Mouse (Mus musculus) liver, embryonic 14.5 days (tissue): ENCODE data around the gene Zfpl1. TPM values are rescaled to one million over a fixed set of nuclear protein-coding genes. Genes with fewer than 3 reads are reported as not detected.

ENCODE experiments used
- ATAC-seq: fragments of 200-750 bp; cut with Nextera tagmentation; 2 replicates; pipeline ENCODE4 v1.8.0; 2017; ENCODE audit warnings: moderate number of reproducible peaks, mild to moderate bottlenecking, moderate library complexity; ENCODE audit not compliant: insufficient read depth
- DNase-seq, 3 experiments: peaks; one replicate each; pipeline ENCODE4 v3.0.0-alpha.2; 2012 to 2013; ENCODE audit warnings: low read depth in 3 of 3, low spot score in 3 of 3
- H3K27ac ChIP-seq: fragments of 300-500 bp; sonication (generic); 2 replicates; pipeline ENCODE4 v1.5.1; 2014; ENCODE audit warnings: moderate library complexity, mild to moderate bottlenecking, control low read depth, inconsistent platforms
- H3K27me3 ChIP-seq: fragments of 300-500 bp; sonication (generic); 2 replicates; pipeline ENCODE4 v1.6.1; 2014; ENCODE audit warnings: mild to moderate bottlenecking, low read length, moderate library complexity; ENCODE audit not compliant: control insufficient read depth, insufficient read depth
- H3K36me3 ChIP-seq: fragments of 300-500 bp; sonication (generic); replicated peaks from 2 replicates; pipeline ENCODE4 v1.6.1; 2014; ENCODE audit warnings: low read depth; ENCODE audit not compliant: control insufficient read depth, insufficient read depth
- H3K4me1 ChIP-seq, 2 experiments: fragments of 200-500 bp in 1 of 2; fragments of 300-500 bp in 1 of 2; sonication (generic) in 1 of 2; replicated peaks; 2 replicates each; pipeline ENCODE4 v1.6.1; 2012 to 2014; ENCODE audit warnings: antibody characterized with exemption in 1 of 2, inconsistent platforms in 1 of 2, low read length in 1 of 2; ENCODE audit not compliant: control insufficient read depth in 2 of 2, insufficient read depth in 2 of 2
- H3K4me2 ChIP-seq: fragments of 300-500 bp; sonication (generic); 2 replicates; pipeline ENCODE4 v1.6.1; 2014; ENCODE audit warnings: low read depth, mild to moderate bottlenecking, control low read depth, moderate library complexity
- H3K4me3 ChIP-seq, 2 experiments: fragments of 200-500 bp in 1 of 2; fragments of 300-500 bp in 1 of 2; sonication (generic) in 1 of 2; 2 replicates each; pipeline ENCODE4 v1.5.1; 2012 to 2014; ENCODE audit warnings: low read depth in 2 of 2, low read length in 2 of 2, mild to moderate bottlenecking in 2 of 2, control low read depth in 1 of 2, inconsistent platforms in 1 of 2, moderate library complexity in 1 of 2; ENCODE audit not compliant: insufficient read depth in 1 of 2
- H3K9ac ChIP-seq: fragments of 300-500 bp; sonication (generic); replicated peaks from 2 replicates; pipeline ENCODE4 v1.6.1; 2014; ENCODE audit warnings: mild to moderate bottlenecking, control low read depth, moderate library complexity
- H3K9me3 ChIP-seq: fragments of 300-500 bp; sonication (generic); 2 replicates; pipeline ENCODE4 v1.6.1; 2016; ENCODE audit warnings: low read length, mixed read lengths; ENCODE audit not compliant: control insufficient read depth
- CTCF ChIP-seq: IDR thresholded peaks from 2 replicates; pipeline ENCODE4 v1.5.1; 2016; ENCODE audit warnings: antibody characterized with exemption, low read depth, control low read depth
- EP300 ChIP-seq: IDR thresholded peaks from 2 replicates; pipeline ENCODE4 v1.6.1; 2016; ENCODE audit warnings: antibody characterized with exemption, low read depth
- WGBS: fragments of 180-500 bp; shearing (Covaris S2); extraction: QIAGEN DNeasy Blood & Tissue Kit; methylation state at CpG from one replicate; pipeline ENCODE4 v1.1.7; 2014; ENCODE audit not compliant: insufficient replicate concordance; 5-methylcytosine and 5-hydroxymethylcytosine counted together
- polyA plus RNA-seq, 2 experiments: library from polyadenylated mRNA; depleted of rRNA in 1 of 2; stranded (reverse) in 1 of 2; unstranded in 1 of 2; fragments of >200 nt; fragmentation: Nextera tagmentation in 1 of 2; extraction: Ambion mirVana in 1 of 2; gene quantifications; 2 replicates each; pipeline versions ENCODE4 v1.2.1 to v1.2.3; 2012 to 2014

Zfpl1 gene
- polyA plus RNA-seq, 2 experiments, result 18.1 to 20.8 TPM

- TF ChIP-seq CTCF (peak; percentile 97), EP300 (no peak)
- under 1% methylated on average over 30 of the region's 30 CpGs for WGBS
- H3K9ac ChIP-seq, result peak overlapping the region; percentile 58
- peak overlapping the region; percentile 56 for H3K27ac ChIP-seq
- H3K4me2 ChIP-seq, result peak overlapping the region; percentile 88
- H3K4me3 ChIP-seq, result peak overlapping the region; percentile 51 to 60
- H3K4me1 ChIP-seq, result peaks cover 11 to 13% of the 10 kb centered on the region in 2 experiments
- DNase-seq (peak; percentile 72 to 77 (median 74)), ATAC-seq (peak; percentile 69)
- H3K9me3 ChIP-seq, result no peaks in the 10 kb centered on the region
- 0 out of 2 replicates have a peak, but pooled peaks cover 3% of the 10 kb centered on the region for H3K36me3 ChIP-seq
- no peaks in the 10 kb centered on the region for H3K27me3 ChIP-seq
Observed at GRCm38 (mm10) chr19:6067011-6067723, 17.6 kb downstream of the Zfpl1 start.

- DNase-seq (no peak), ATAC-seq (no peak)
- peaks cover 11 to 14% of the 10 kb centered on the region in 2 experiments for H3K4me1 ChIP-seq
Observed at GRCm38 (mm10) chr19:6066571-6066970, 18.2 kb downstream of the Zfpl1 start.

GRCm38 (mm10) chr19:6063081-6063480 is 21.7 kb downstream of the Zfpl1 start:
- TF ChIP-seq EP300, result no peak
- TF ChIP-seq CTCF, result no peak
- DNase-seq (no peak), ATAC-seq (no peak)
- Histone ChIP-seq H3K27me3 (no peaks in the 10 kb centered on the region), H3K4me1 (peaks cover 18 to 22% of the 10 kb centered on the region in 2 experiments), H3K9ac (no peak overlapping the region; the same call in 1 of the 2 replicates), H3K36me3 (peaks cover 20% of the 10 kb centered on the region), H3K4me2 (peak overlapping the region; percentile 86), H3K4me3 (peak overlapping the region in 1 of 2 experiments; percentile 97; a peak in 1 of 4 replicates), H3K27ac (no peak overlapping the region), H3K9me3 (no peaks in the 10 kb centered on the region)
- WGBS, result 78% methylated on average over 6 of the region's 6 CpGs

More at GRCm38 (mm10) chr19:6066571-6066970, 18.2 kb downstream of the Zfpl1 start:
- H3K4me3 ChIP-seq, result peak overlapping the region; percentile 51 to 60
- peak overlapping the region; percentile 88 for H3K4me2 ChIP-seq
- H3K36me3 ChIP-seq, result 0 out of 2 replicates have a peak, but pooled peaks cover 3% of the 10 kb centered on the region
- H3K27ac ChIP-seq, result no peak overlapping the region
- no peaks in the 10 kb centered on the region for H3K27me3 ChIP-seq
- no peaks in the 10 kb centered on the region for H3K9me3 ChIP-seq
- TF ChIP-seq CTCF (no peak), EP300 (no peak)
- WGBS, result 41% methylated on average over 5 of the region's 5 CpGs
- H3K9ac ChIP-seq, result no peak overlapping the region

GRCm38 (mm10) chr19:6062418-6062817 is 22.3 kb downstream of the Zfpl1 start:
- ATAC-seq (no peak), DNase-seq (no peak)
- Histone ChIP-seq H3K4me2 (peak overlapping the region; percentile 86), H3K27me3 (no peaks in the 10 kb centered on the region), H3K4me1 (peaks cover 16 to 20% of the 10 kb centered on the region in 2 experiments), H3K9ac (peak overlapping the region; percentile 92), H3K4me3 (peak overlapping the region; percentile 66 to 97), H3K27ac (no peak overlapping the region; the same call in 1 of the 2 replicates), H3K36me3 (peaks cover 20% of the 10 kb centered on the region), H3K9me3 (no peaks in the 10 kb centered on the region)
- no peak for TF ChIP-seq EP300
- TF ChIP-seq CTCF, result no peak
- 46% methylated on average over 5 of the region's 5 CpGs for WGBS

- H3K36me3 ChIP-seq, result peaks cover 20% of the 10 kb centered on the region
- no peaks in the 10 kb centered on the region for H3K9me3 ChIP-seq
- 0 out of 2 replicates have a peak, but pooled peaks have one; percentile 8 for TF ChIP-seq EP300
- TF ChIP-seq CTCF, result 0 out of 2 replicates have a peak, but pooled peaks have one; percentile 14
- H3K27me3 ChIP-seq, result no peaks in the 10 kb centered on the region
- peak overlapping the region; percentile 92 for H3K9ac ChIP-seq
- peak overlapping the region; percentile 94 for H3K27ac ChIP-seq
- WGBS, result under 1% methylated on average over 44 of the region's 44 CpGs
- H3K4me3 ChIP-seq, result peak overlapping the region; percentile 66 to 97
- H3K4me2 ChIP-seq, result peak overlapping the region; percentile 86
- DNase-seq, result no peak
- H3K4me1 ChIP-seq, result peaks cover 17 to 19% of the 10 kb centered on the region in 2 experiments
- peak; percentile 5; the same call in 1 of the 2 replicates for ATAC-seq
Observed at GRCm38 (mm10) chr19:6061641-6062302, 23.0 kb downstream of the Zfpl1 start.
